ENCODE assay signal across 17 mouse cellular contexts in genomic region chr7:68814823-68815666, GRCm38 (mm10).
"Had no signal": no experiment of that assay in that cellular context is flagged by ENCODE, and none has a peak within 500 bp of the region (broad histone marks: within the 10 kb centered on the region; RNA-seq: fewer than 3 reads in every experiment).

No protein-coding gene starts in this region.

- H3K4me1 ChIP-seq: liver, embryonic 15.5 days; megakaryocyte, embryonic 14.5 days; neural tube, embryonic 12.5 days; stomach, embryonic 15.5 days had no signal

- H3K27ac ChIP-seq: layer of hippocampus, adult 2 months; limb, embryonic 13.5 days; liver, embryonic 15.5 days; macrophage; midbrain, embryonic 15.5 days; neural tube, embryonic 12.5 days; stomach, embryonic 15.5 days had no signal

- H3K36me3 ChIP-seq: limb, embryonic 13.5 days; liver, embryonic 15.5 days; midbrain, embryonic 15.5 days; neural tube, embryonic 12.5 days; stomach, embryonic 15.5 days had no signal

- H3K9ac ChIP-seq: limb, embryonic 13.5 days; liver, embryonic 15.5 days; midbrain, embryonic 15.5 days; neural tube, embryonic 12.5 days; stomach, embryonic 15.5 days had no signal

- H3K27me3 ChIP-seq: limb, embryonic 13.5 days; liver, embryonic 15.5 days; megakaryocyte, embryonic 14.5 days; midbrain, embryonic 15.5 days; neural tube, embryonic 12.5 days; stomach, embryonic 15.5 days had no signal

- H3K9me3 ChIP-seq: limb, embryonic 13.5 days; liver, embryonic 15.5 days; megakaryocyte, embryonic 14.5 days; midbrain, embryonic 15.5 days; neural tube, embryonic 12.5 days; stomach, embryonic 15.5 days had no signal

- DNase-seq: kidney, adult 8-10 months; kidney, postnatal 36 days; lung, adult 2 months; lung, postnatal 14 days; right cerebral cortex, postnatal 4 days; spleen, adult 18-20 months; thymus, postnatal 4 days had no signal

- H3K4me3 ChIP-seq: layer of hippocampus, adult 2 months; limb, embryonic 13.5 days; liver, embryonic 15.5 days; megakaryocyte, embryonic 14.5 days; midbrain, embryonic 15.5 days; neural tube, embryonic 12.5 days; stomach, embryonic 15.5 days had no signal

- H3K4me2 ChIP-seq: limb, embryonic 13.5 days; liver, embryonic 11.5 days; liver, embryonic 15.5 days; midbrain, embryonic 11.5 days; midbrain, embryonic 15.5 days; neural tube, embryonic 12.5 days; stomach, embryonic 15.5 days had no signal

- ATAC-seq: midbrain, embryonic 15.5 days had no signal
